8 mouse cellular contexts compared by ENCODE assay signal in the genomic region with DNA sequence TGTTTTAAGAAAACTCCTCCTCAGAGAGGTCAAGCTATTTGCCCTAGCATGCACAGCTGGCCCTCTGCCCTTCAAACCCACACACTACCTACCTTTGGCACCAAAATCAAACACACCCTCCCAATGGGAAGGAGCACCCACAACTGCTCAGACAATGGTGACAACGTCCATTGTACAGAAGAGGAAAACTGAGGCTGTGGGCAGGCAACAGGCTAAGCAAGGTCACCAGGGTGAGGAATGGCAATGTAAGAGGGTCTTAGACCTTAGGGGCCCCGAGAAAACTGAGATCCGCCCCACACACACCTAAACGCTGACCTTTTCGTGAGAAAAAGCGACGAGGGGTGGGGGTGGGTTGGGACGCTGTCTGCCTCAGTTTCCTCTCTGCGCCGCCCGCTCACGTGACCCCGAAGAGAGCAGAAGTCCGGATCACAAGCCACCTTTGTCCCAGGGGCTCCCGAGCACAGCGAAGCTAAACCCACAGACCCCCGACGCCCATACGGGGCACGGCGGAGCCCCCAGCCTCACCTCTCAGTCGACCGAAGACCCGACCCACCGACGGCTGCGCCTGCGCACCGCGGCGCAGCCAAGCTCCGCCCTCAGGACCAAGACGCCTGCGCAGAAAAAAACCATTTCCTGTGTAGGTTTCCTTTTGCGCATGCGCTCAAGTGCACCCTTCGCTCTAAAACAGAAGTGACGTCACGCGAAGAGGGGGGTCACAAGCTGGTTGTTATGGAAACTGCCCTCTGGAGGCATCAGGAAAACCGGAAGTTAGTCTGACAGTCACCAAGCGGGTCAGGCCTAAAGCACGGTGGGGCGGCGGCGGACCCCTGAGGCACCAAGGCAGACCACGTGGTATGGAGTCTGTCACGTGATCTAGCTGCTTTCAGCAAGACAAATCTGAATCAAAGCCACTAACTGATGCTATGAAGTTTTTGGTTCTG. TPM values are rescaled to one million over a fixed set of nuclear protein-coding genes. Genes with fewer than 3 reads are reported as not detected.
DNase-seq lines count a peak whose midpoint lies in the region; ATAC-seq lines count a peak whose summit lies in the region.

A gene (minus strand): TSS at position 579 of the 941 bp plus-strand sequence.

- DNase-seq in CD4-positive, CD25-positive, alpha-beta regulatory T cell, adult 2 months (ENCODE audit: low read depth, low spot score): peak; percentile 97
- peak; percentile 89 for DNase-seq in fat pad, adult 2 months (ENCODE audit: extremely low read depth, low read depth, low spot score)
- DNase-seq in kidney, postnatal 10 days: peak; percentile 100
- DNase-seq in natural killer cell, adult 2 months (ENCODE audit: low spot score in 2 of 2): peak; percentile 97 to 99

- no peaks in the 10 kb centered on the region for H3K9me3 ChIP-seq in heart, embryonic 13.5 days
- no peaks in the 10 kb centered on the region for H3K9me3 ChIP-seq in liver, embryonic 12.5 days (replicated peaks)
- H3K9me3 ChIP-seq in stomach, embryonic 15.5 days: no peaks in the 10 kb centered on the region

- H3K36me3 ChIP-seq in heart, embryonic 13.5 days: peaks cover 6% of the 10 kb centered on the region; the same call in 1 of the 2 replicates
- peaks cover 19% of the 10 kb centered on the region for H3K36me3 ChIP-seq in liver, embryonic 12.5 days
- H3K36me3 ChIP-seq in stomach, embryonic 15.5 days: no peaks in the 10 kb centered on the region

- H3K4me3 ChIP-seq in brown adipose tissue, adult 24 weeks (ENCODE audit: insufficient read depth, low read depth, low read length): peak within 1 kb of the TSS; percentile 73
- H3K4me3 ChIP-seq in heart, embryonic 13.5 days: peak within 1 kb of the TSS; percentile 92
- H3K4me3 ChIP-seq in liver, embryonic 12.5 days: peak within 1 kb of the TSS; percentile 87
- peak within 1 kb of the TSS; percentile 94 for H3K4me3 ChIP-seq in stomach, embryonic 15.5 days (replicated peaks)

- peak within 1 kb of the TSS; percentile 97 for H3K9ac ChIP-seq in heart, embryonic 13.5 days
- H3K9ac ChIP-seq in liver, embryonic 12.5 days: peak within 1 kb of the TSS; percentile 80
- peak within 1 kb of the TSS; percentile 88 for H3K9ac ChIP-seq in stomach, embryonic 15.5 days

- WGBS in heart, embryonic 13.5 days: under 1% methylated on average over 48 of the region's 48 CpGs
- under 1% methylated on average over 48 of the region's 48 CpGs for WGBS in liver, embryonic 12.5 days (ENCODE audit: insufficient replicate concordance)
- under 1% methylated on average over 48 of the region's 48 CpGs for WGBS in stomach, embryonic 15.5 days

- H3K27ac ChIP-seq in brown adipose tissue, adult 24 weeks (replicated peaks; ENCODE audit: low read depth, low read length): peak within 1 kb of the TSS; percentile 95
- H3K27ac ChIP-seq in heart, embryonic 13.5 days (replicated peaks): peak within 1 kb of the TSS; percentile 61
- H3K27ac ChIP-seq in liver, embryonic 12.5 days: peak within 1 kb of the TSS; percentile 65
- H3K27ac ChIP-seq in stomach, embryonic 15.5 days: 0 out of 2 replicates have a peak within 1 kb of the TSS, but pooled peaks have one; percentile 26

- H3K27me3 ChIP-seq in heart, embryonic 13.5 days (replicated peaks): no peaks in the 10 kb centered on the region
- no peaks in the 10 kb centered on the region for H3K27me3 ChIP-seq in liver, embryonic 12.5 days (replicated peaks)
- H3K27me3 ChIP-seq in stomach, embryonic 15.5 days (replicated peaks): no peaks in the 10 kb centered on the region

- H3K4me1 ChIP-seq in brown adipose tissue, adult 24 weeks (ENCODE audit: control insufficient read depth, insufficient read depth, insufficient read length, low read length): peaks cover 30% of the 10 kb centered on the region
- H3K4me1 ChIP-seq in heart, embryonic 13.5 days: peaks cover 36% of the 10 kb centered on the region
- peaks cover 27% of the 10 kb centered on the region for H3K4me1 ChIP-seq in liver, embryonic 12.5 days
- peaks cover 20% of the 10 kb centered on the region for H3K4me1 ChIP-seq in stomach, embryonic 15.5 days

- H3K4me2 ChIP-seq in heart, embryonic 13.5 days: peak within 1 kb of the TSS; percentile 93
- H3K4me2 ChIP-seq in liver, embryonic 12.5 days: peak within 1 kb of the TSS; percentile 88
- H3K4me2 ChIP-seq in stomach, embryonic 15.5 days: peak within 1 kb of the TSS; percentile 89

- peak; percentile 89 for ATAC-seq in heart, embryonic 13.5 days (ENCODE audit: extremely low read depth, insufficient number of reproducible peaks, low FRiP score, low TSS enrichment)
- ATAC-seq in liver, embryonic 12.5 days: peak; percentile 86
- peak; percentile 93 for ATAC-seq in stomach, embryonic 15.5 days (ENCODE audit: insufficient read depth, low FRiP score, low read depth)

RNA-seq across cellular contexts. Expression of the gene that starts here (rescaled TPM):
- 130 and 139 TPM in 2 replicates for polyA plus RNA-seq in brown adipose tissue, adult 24 weeks (2012; ENCODE audit: insufficient read depth, insufficient read length, missing spikeins)
- 152 and 162 TPM in 2 replicates for polyA plus RNA-seq in heart, embryonic 13.5 days (2015; fragmentation: Nextera tagmentation; extraction: Ambion mirVana)
- polyA plus RNA-seq in liver, embryonic 12.5 days (2016; fragmentation: Nextera tagmentation; extraction: Ambion mirVana): 89.2 and 91.3 TPM in 2 replicates
- 159 and 163 TPM in 2 replicates for polyA plus RNA-seq in stomach, embryonic 15.5 days (2015; fragmentation: Nextera tagmentation; extraction: Ambion mirVana)

Comparison
In these comparisons a context has a peak if more than half of its experiments do, and no peak if none do; other contexts are left out.
1. Peak in every context shown above with its lines: DNase-seq, ATAC-seq, H3K4me3 ChIP-seq and H3K27ac ChIP-seq.
2. H3K27ac ChIP-seq: peak in every context shown above with its lines; median percentile 95 in brown adipose tissue, adult 24 weeks; 65 in liver, embryonic 12.5 days; 61 in heart, embryonic 13.5 days; 26 in stomach, embryonic 15.5 days.